Mouse (Mus musculus): ENCODE results near the gene Tmc7.

DNA sequence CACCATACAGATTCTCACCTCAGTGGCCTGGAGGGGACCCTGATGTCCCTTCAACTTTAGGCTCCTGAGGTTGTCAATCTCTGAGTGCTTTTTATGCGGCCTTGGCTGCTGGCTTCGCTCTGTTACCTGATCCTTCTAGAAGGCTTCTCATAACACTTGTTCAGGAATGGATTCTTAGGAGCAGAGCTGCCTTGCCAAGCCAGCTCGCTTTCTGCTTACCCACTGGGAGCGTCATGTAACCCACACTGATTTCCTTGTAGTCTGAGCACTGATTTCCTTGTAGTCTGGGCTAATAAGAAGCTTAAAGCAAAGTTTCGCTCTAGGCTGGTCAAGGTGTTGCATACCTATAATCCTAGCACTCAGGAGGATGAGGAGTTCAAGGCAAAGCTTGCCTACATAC lies 33.6 kb upstream of the Tmc7 start:
- TF ChIP-seq GATA1 (IDR thresholded peaks at IDR 0.05; ENCODE audit: borderline replicate concordance, low read length) (no peak), FLI1 (IDR thresholded peaks at IDR 0.05; ENCODE audit: low read length) (no peak)

Data from megakaryocyte, embryonic 14.5 days (primary cell).